Mouse (Mus musculus) G1E-ER4 (cell line): Measurements from ENCODE around the gene Dab2ip. TPM values are rescaled to one million over a fixed set of nuclear protein-coding genes. Genes with fewer than 3 reads are reported as not detected.

Source experiments
- GATA1 ChIP-seq: IDR thresholded peaks from one replicate; pipeline ENCODE4 v1.8.0; 2012; ENCODE audit warnings: low read length, inconsistent platforms
- polyA plus RNA-seq: library from polyadenylated mRNA; stranded (reverse); fragments of >175 nt; gene quantifications from 2 replicates; pipeline ENCODE4 v1.2.3, GENCODE M21; 2012

Dab2ip gene
- polyA plus RNA-seq, 1 experiment: 5.4 TPM

- TF ChIP-seq GATA1: no peak
Measured at GRCm38 (mm10) chr2:35768538-35769238, 210.6 kb downstream of the Dab2ip start.

GRCm38 (mm10) chr2:35769398-35769797 lies 211.3 kb downstream of the Dab2ip start:
- no peak for TF ChIP-seq GATA1

GRCm38 (mm10) chr2:35770541-35770940 lies 212.5 kb downstream of the Dab2ip start:
- TF ChIP-seq GATA1: no peak

DNA sequence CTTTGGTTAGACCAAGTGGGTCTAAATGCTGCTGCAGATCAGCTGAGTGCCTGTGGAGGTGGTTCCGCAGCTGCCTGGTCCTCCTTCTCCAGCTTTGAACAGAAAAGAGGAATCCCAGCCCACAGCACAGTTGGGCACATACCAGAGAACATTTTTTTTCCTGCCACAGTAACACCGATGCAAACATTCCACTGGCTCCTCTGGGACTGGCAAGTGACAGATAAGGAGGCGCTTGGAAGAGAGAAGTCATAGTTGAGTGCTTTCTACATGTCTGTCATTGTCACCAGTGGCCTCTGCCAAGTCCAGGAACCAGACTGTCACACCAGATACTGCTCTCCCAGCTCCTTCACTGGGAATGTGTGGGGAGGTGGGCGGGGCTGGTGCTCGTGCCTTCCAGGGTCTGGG lies 217.6 kb downstream of the Dab2ip start:
- TF ChIP-seq GATA1: no peak

DNA sequence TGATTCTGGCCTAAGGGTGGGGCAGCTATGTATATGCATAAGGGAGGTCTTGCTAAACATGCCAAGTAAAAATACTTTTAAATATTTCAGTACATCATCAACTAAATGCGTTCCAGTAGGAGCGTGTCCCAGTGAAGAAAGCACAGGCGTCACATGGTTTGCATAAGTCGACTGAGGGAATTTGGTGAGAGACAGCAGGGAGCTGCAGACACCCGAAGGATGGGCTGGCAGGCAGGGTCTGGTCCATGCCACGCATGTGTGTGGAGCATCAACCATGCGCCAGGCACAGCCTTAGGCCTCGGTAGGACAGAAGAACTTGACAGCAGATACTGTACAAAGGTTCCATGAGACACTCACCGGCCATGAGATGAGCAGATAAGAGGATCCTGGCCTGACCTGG lies 218.9 kb downstream of the Dab2ip start:
- no peak for TF ChIP-seq GATA1

DNA sequence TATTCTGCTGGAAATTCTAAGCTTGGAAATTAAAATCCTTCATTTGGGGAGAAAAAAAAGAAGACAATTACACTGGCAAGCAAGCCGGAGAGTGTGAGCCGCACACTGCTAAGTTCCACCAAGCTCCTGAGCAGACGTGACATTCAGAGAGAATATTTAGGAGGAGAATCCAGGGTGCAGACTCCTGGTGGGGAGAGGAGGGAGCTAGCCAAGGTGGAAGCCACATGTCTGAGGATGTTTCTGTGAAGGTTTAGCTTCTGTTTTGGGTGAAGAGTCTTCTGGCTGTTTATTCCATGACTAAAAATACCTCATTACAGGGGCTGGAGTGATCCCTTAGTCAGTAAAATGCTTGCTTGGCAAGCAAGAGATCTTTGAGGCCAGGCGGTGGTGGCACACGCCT lies 221.2 kb downstream of the Dab2ip start:
- TF ChIP-seq GATA1: no peak

Other genes with a start within 250 kb of the Dab2ip start
- 18.7 and 23.0 TPM in 2 replicates for gene Stom, start 221.3 kb upstream of the Dab2ip start, polyA plus RNA-seq
- not detected in 2 replicates for gene 4930568D16Rik, start 190.5 kb upstream of the Dab2ip start, polyA plus RNA-seq
- not detected in 2 replicates for gene 4930402F06Rik, start 161.1 kb upstream of the Dab2ip start, polyA plus RNA-seq
- 3.5 TPM in 2 replicates for gene Ggta1, start 95.0 kb upstream of the Dab2ip start, polyA plus RNA-seq